Mouse (Mus musculus) forelimb bud, embryonic 11.5 days (tissue): Measurements from ENCODE around the gene Igfl3.
A peak's percentile ranks its signal among the peaks of the same experiment; 100 is the strongest.

Source experiments
- DNase-seq: peaks from one replicate; pipeline ENCODE4 v3.0.0-alpha.2; 2012; ENCODE audit warnings: low read depth, low spot score

Gene Igfl3

GRCm38 (mm10) chr7:18176194-18176593 lies at the start of gene Igfl3:
TSS of gene Igfl3 (plus strand) at chr7:18176494.
- DNase-seq = no peak

GRCm38 (mm10) chr7:18210938-18211337 lies 34.6 kb downstream of the Igfl3 start:
- DNase-seq = peak; percentile 16

- DNase-seq = no peak
These were observed 38.4 kb downstream of the Igfl3 start for GRCm38 (mm10) chr7:18214699-18215098.
